Mouse (Mus musculus): Measurements from ENCODE around the gene Atxn10. TPM values are rescaled to one million over a fixed set of nuclear protein-coding genes. Genes with fewer than 3 reads are reported as not detected.

Atxn10 gene
- 214 and 230 TPM in 2 replicates for polyA plus RNA-seq (2015; fragmentation: Nextera tagmentation; extraction: Ambion mirVana)

GRCm38 (mm10) chr15:85335671-85336300 lies at the start of gene Atxn10:
Gene Atxn10 (plus strand): TSS chr15:85336245.
- peak; percentile 15; the same call in 1 of the 2 replicates for ATAC-seq (ENCODE audit: extremely low read depth, insufficient number of reproducible peaks, low FRiP score, low TSS enrichment)
- Histone ChIP-seq H3K9ac (peak within 1 kb of the TSS; percentile 92), H3K4me3 (peak within 1 kb of the TSS; percentile 76), H3K27me3 (replicated peaks) (no peaks in the 10 kb centered on the region), H3K4me1 (peaks cover 17% of the 10 kb centered on the region), H3K9me3 (no peaks in the 10 kb centered on the region), H3K36me3 (peaks cover 4% of the 10 kb centered on the region; the same call in 1 of the 2 replicates), H3K27ac (replicated peaks) (peak within 1 kb of the TSS; percentile 94), H3K4me2 (peak within 1 kb of the TSS; percentile 78)
- WGBS: 9% methylated on average over 18 of the region's 19 CpGs

DNA sequence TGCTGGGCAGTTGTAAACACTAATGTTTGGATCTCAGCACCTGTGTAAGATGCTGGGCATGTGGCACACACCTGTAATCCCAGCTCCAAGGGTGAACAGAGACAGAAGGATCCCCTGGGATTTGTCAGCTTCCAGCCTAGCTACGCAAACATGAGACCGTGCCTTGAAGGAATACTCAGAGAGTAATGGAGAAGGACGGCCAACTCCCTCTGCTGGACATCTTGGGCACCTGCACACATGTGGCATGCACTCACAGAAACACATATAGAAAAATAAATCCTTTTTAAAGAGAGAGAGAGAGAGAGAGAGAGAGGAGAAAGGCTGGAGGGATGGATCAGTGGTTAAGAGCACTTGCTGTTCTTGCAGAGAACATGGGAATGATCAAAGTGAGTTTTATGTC lies 41.4 kb upstream of the Atxn10 start:
- 80% methylated on average over 3 of the region's 3 CpGs for WGBS
- Histone ChIP-seq H3K27ac (replicated peaks) (no peak overlapping the region), H3K36me3 (no peaks in the 10 kb centered on the region), H3K4me1 (peaks cover 21% of the 10 kb centered on the region), H3K9ac (no peak overlapping the region), H3K4me3 (no peak overlapping the region), H3K9me3 (no peaks in the 10 kb centered on the region), H3K27me3 (replicated peaks) (peaks cover 11% of the 10 kb centered on the region; the same call in 1 of the 2 replicates), H3K4me2 (no peak overlapping the region)
- ATAC-seq (ENCODE audit: extremely low read depth, insufficient number of reproducible peaks, low FRiP score, low TSS enrichment): no peak

- whole genome bisulfite sequencing: 60% methylated on average over 8 of the region's 8 CpGs
- no peak for ATAC-seq (ENCODE audit: extremely low read depth, insufficient number of reproducible peaks, low FRiP score, low TSS enrichment)
- Histone ChIP-seq H3K36me3 (no peaks in the 10 kb centered on the region), H3K27ac (replicated peaks) (no peak overlapping the region), H3K9ac (no peak overlapping the region), H3K4me2 (no peak overlapping the region), H3K4me1 (peaks cover 21% of the 10 kb centered on the region), H3K4me3 (no peak overlapping the region), H3K9me3 (no peaks in the 10 kb centered on the region), H3K27me3 (replicated peaks) (peaks cover 11% of the 10 kb centered on the region; the same call in 1 of the 2 replicates)
Observed at GRCm38 (mm10) chr15:85295544-85295943, 40.5 kb upstream of the Atxn10 start.

DNA sequence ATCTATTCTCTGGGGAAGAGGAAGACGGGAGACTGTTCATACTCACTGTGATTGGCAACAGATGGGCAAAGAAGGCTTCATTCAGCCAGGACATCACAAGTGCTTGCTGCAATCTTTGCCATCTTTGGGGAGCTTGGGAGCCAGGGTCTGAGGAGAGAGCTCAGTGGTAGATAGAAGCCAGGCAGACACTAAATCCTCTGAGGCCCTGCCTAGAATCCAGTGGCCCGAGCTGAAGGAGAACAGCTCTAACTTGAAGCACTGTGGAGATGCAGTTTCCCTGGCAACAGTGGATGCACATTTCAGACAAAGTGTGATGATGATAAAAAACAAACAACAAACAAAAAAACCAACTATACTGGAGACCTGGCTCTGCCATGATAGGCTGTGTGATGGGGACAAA lies 40.1 kb upstream of the Atxn10 start:
- Histone ChIP-seq H3K4me3 (no peak overlapping the region), H3K27ac (replicated peaks) (no peak overlapping the region), H3K9ac (no peak overlapping the region), H3K4me1 (peaks cover 21% of the 10 kb centered on the region), H3K27me3 (replicated peaks) (peaks cover 11% of the 10 kb centered on the region; the same call in 1 of the 2 replicates), H3K36me3 (no peaks in the 10 kb centered on the region), H3K4me2 (no peak overlapping the region), H3K9me3 (no peaks in the 10 kb centered on the region)
- WGBS: 53% methylated on average over 2 of the region's 2 CpGs
- ATAC-seq (ENCODE audit: extremely low read depth, insufficient number of reproducible peaks, low FRiP score, low TSS enrichment): no peak

DNA sequence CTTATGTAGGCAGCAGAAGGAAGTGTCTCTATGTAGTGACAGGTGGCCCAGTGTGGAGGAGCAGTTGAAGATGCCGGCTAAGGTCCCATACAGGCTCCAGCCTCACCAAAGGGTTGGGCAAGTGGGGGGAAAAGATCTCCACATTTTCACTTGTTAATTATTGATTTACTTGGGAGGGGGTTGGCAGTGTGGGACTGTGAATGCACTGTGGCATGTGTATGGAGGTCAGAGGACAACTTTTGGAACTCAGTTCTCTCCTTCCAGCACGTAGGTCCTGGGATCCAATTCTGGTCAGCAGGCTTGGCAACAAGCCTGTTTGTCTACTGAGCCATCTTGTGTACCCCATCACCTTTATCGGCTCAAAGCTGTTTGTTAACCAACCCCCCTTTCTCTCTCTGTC lies 39.5 kb upstream of the Atxn10 start:
- Histone ChIP-seq H3K36me3 (no peaks in the 10 kb centered on the region), H3K9ac (no peak overlapping the region), H3K27ac (replicated peaks) (no peak overlapping the region), H3K9me3 (no peaks in the 10 kb centered on the region), H3K4me3 (no peak overlapping the region), H3K4me1 (peaks cover 21% of the 10 kb centered on the region), H3K4me2 (no peak overlapping the region), H3K27me3 (replicated peaks) (peaks cover 11% of the 10 kb centered on the region; the same call in 1 of the 2 replicates)
- no peak for ATAC-seq (ENCODE audit: extremely low read depth, insufficient number of reproducible peaks, low FRiP score, low TSS enrichment)
- WGBS: 71% methylated on average over 3 of the region's 3 CpGs

GRCm38 (mm10) chr15:85298167-85298781 lies 37.8 kb upstream of the Atxn10 start:
- Histone ChIP-seq H3K4me1 (peaks cover 21% of the 10 kb centered on the region), H3K4me3 (peak overlapping the region; percentile 33), H3K27me3 (replicated peaks) (peaks cover 11% of the 10 kb centered on the region; the same call in 1 of the 2 replicates), H3K36me3 (no peaks in the 10 kb centered on the region), H3K9me3 (no peaks in the 10 kb centered on the region), H3K4me2 (peak overlapping the region; percentile 67), H3K27ac (replicated peaks) (peak overlapping the region; percentile 46), H3K9ac (peak overlapping the region; percentile 59)
- WGBS: 27% methylated on average over 17 of the region's 17 CpGs
- ATAC-seq (ENCODE audit: extremely low read depth, insufficient number of reproducible peaks, low FRiP score, low TSS enrichment): no peak

- Histone ChIP-seq H3K9ac (no peak overlapping the region), H3K27me3 (replicated peaks) (peaks cover 11% of the 10 kb centered on the region; the same call in 1 of the 2 replicates), H3K4me3 (no peak overlapping the region), H3K36me3 (no peaks in the 10 kb centered on the region), H3K9me3 (peaks cover 3% of the 10 kb centered on the region; the same call in 1 of the 2 replicates), H3K27ac (replicated peaks) (no peak overlapping the region), H3K4me2 (no peak overlapping the region), H3K4me1 (peaks cover 21% of the 10 kb centered on the region)
- ATAC-seq (ENCODE audit: extremely low read depth, insufficient number of reproducible peaks, low FRiP score, low TSS enrichment): no peak
- 84% methylated on average over 9 of the region's 9 CpGs for WGBS
Observed at GRCm38 (mm10) chr15:85298946-85299345, 37.1 kb upstream of the Atxn10 start.

GRCm38 (mm10) chr15:85303241-85303640 lies 32.8 kb upstream of the Atxn10 start:
- WGBS: 81% methylated on average over 4 of the region's 4 CpGs
- Histone ChIP-seq H3K4me1 (peaks cover 8% of the 10 kb centered on the region), H3K27me3 (replicated peaks) (0 out of 2 replicates have a peak, but pooled peaks cover 5% of the 10 kb centered on the region), H3K9me3 (peaks cover 10% of the 10 kb centered on the region; the same call in 1 of the 2 replicates), H3K36me3 (no peaks in the 10 kb centered on the region), H3K4me3 (no peak overlapping the region), H3K27ac (replicated peaks) (no peak overlapping the region), H3K4me2 (no peak overlapping the region), H3K9ac (no peak overlapping the region)
- no peak for ATAC-seq (ENCODE audit: extremely low read depth, insufficient number of reproducible peaks, low FRiP score, low TSS enrichment)

- Histone ChIP-seq H3K27me3 (replicated peaks) (0 out of 2 replicates have a peak, but pooled peaks cover 2% of the 10 kb centered on the region), H3K4me3 (no peak overlapping the region), H3K36me3 (no peaks in the 10 kb centered on the region), H3K27ac (replicated peaks) (no peak overlapping the region), H3K4me1 (peaks cover under 1% of the 10 kb centered on the region), H3K4me2 (no peak overlapping the region), H3K9ac (no peak overlapping the region), H3K9me3 (peaks cover 10% of the 10 kb centered on the region; the same call in 1 of the 2 replicates)
- no peak for ATAC-seq (ENCODE audit: extremely low read depth, insufficient number of reproducible peaks, low FRiP score, low TSS enrichment)
- 85% methylated on average over 4 of the region's 4 CpGs for WGBS
Observed at GRCm38 (mm10) chr15:85303976-85304375, 32.1 kb upstream of the Atxn10 start.

- 86% methylated on average over 2 of the region's 2 CpGs for WGBS
- no peaks in the 10 kb centered on the region for H3K36me3 ChIP-seq
- H3K9ac ChIP-seq: no peak overlapping the region
- no peak overlapping the region for H3K27ac ChIP-seq (replicated peaks)
- H3K4me2 ChIP-seq: no peak overlapping the region
- no peaks in the 10 kb centered on the region for H3K4me1 ChIP-seq
- H3K4me3 ChIP-seq: no peak overlapping the region
- no peaks in the 10 kb centered on the region for H3K27me3 ChIP-seq (replicated peaks)
- no peak for ATAC-seq (ENCODE audit: extremely low read depth, insufficient number of reproducible peaks, low FRiP score, low TSS enrichment)
- H3K9me3 ChIP-seq: peaks cover 10% of the 10 kb centered on the region; the same call in 1 of the 2 replicates
Observed at GRCm38 (mm10) chr15:85307061-85307660, 28.9 kb upstream of the Atxn10 start.

GRCm38 (mm10) chr15:85311058-85311657 lies 24.9 kb upstream of the Atxn10 start:
- no peaks in the 10 kb centered on the region for H3K36me3 ChIP-seq
- no peak overlapping the region for H3K9ac ChIP-seq
- no peaks in the 10 kb centered on the region for H3K4me1 ChIP-seq
- H3K27me3 ChIP-seq (replicated peaks): peaks cover 29% of the 10 kb centered on the region
- no peak for ATAC-seq (ENCODE audit: extremely low read depth, insufficient number of reproducible peaks, low FRiP score, low TSS enrichment)
- no peak overlapping the region for H3K27ac ChIP-seq (replicated peaks)
- 0 out of 2 replicates have a peak, but pooled peaks cover 4% of the 10 kb centered on the region for H3K9me3 ChIP-seq
- no peak overlapping the region for H3K4me2 ChIP-seq
- WGBS: 69% methylated on average over 10 of the region's 10 CpGs
- no peak overlapping the region for H3K4me3 ChIP-seq
